Mouse (Mus musculus) heart, embryonic 10.5 days (tissue): Measurements from ENCODE around the gene Klrc1. TPM values are rescaled to one million over a fixed set of nuclear protein-coding genes. Genes with fewer than 3 reads are reported as not detected.
"Not testable (repeated sequence)": the region's sequence is repeated elsewhere in the genome, so short reads cannot be mapped to it uniquely, and the experiment has no call there.

Source experiments
- DNase-seq: peaks from one replicate; pipeline ENCODE4 v3.0.0-alpha.2; 2017; ENCODE audit warnings: low spot score
- H3K27ac ChIP-seq: fragments of 300-500 bp; sonication (generic); 2 replicates; pipeline ENCODE4 v1.5.1; 2016; ENCODE audit warnings: mild to moderate bottlenecking
- H3K27me3 ChIP-seq: fragments of 300-500 bp; sonication (generic); 2 replicates; pipeline ENCODE4 v1.6.1; 2016; ENCODE audit warnings: mild to moderate bottlenecking; ENCODE audit not compliant: poor library complexity, insufficient read depth, severe bottlenecking
- H3K36me3 ChIP-seq: fragments of 300-500 bp; sonication (generic); 2 replicates; pipeline ENCODE4 v1.6.1; 2016; ENCODE audit warnings: mild to moderate bottlenecking, moderate library complexity
- H3K4me1 ChIP-seq: fragments of 300-500 bp; sonication (generic); 2 replicates; pipeline ENCODE4 v1.6.1; 2016; ENCODE audit warnings: mild to moderate bottlenecking
- H3K4me3 ChIP-seq: fragments of 300-500 bp; sonication (generic); 2 replicates; pipeline ENCODE4 v1.5.1; 2016; ENCODE audit warnings: mild to moderate bottlenecking, moderate library complexity
- H3K9me3 ChIP-seq: fragments of 300-500 bp; sonication (generic); 2 replicates; pipeline ENCODE4 v1.6.1; 2016; ENCODE audit warnings: mild to moderate bottlenecking, moderate library complexity
- WGBS: fragments of 180-500 bp; shearing (Covaris S2); methylation state at CpG from one replicate; pipeline ENCODE4 v1.1.7; 2016; 5-methylcytosine and 5-hydroxymethylcytosine counted together
- polyA plus RNA-seq: library from polyadenylated mRNA; unstranded; fragments of >200 nt; fragmentation: Nextera tagmentation; extraction: Ambion mirVana; gene quantifications from 2 replicates; pipeline ENCODE4 v1.2.1, GENCODE M21; 2016

Klrc1 gene
- polyA plus RNA-seq: not detected in 2 replicates

DNA sequence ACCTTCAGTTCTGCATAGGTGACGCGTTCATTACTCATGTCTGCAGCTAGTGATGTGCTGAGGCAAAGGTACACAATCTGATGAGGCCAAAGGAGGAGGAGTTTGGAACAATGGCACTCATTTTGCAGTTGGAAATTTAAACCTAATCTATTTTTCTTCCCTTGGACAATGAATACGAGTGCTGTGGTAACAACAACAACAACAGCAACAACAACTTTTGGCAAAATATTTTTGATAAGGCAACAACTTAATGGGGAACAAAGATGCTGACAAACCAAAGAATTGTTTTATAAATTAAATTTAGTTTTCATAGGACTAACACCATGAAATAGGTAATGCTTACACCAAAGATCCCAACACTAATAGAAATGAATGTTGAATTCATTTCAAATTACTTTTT lies at the start of gene Klrc1:
TSS of gene Klrc1 (minus strand) at position 101 of the 400 bp plus-strand sequence.
- WGBS: 76% methylated on average over 3 of the region's 3 CpGs
- no peak for DNase-seq
- H3K27me3 ChIP-seq: no peaks in the 10 kb centered on the region
- no peaks in the 10 kb centered on the region for H3K36me3 ChIP-seq
- no peak within 1 kb of the TSS for H3K4me3 ChIP-seq
- no peaks in the 10 kb centered on the region for H3K4me1 ChIP-seq
- no peak within 1 kb of the TSS for H3K27ac ChIP-seq
- H3K9me3 ChIP-seq: no peaks in the 10 kb centered on the region

DNA sequence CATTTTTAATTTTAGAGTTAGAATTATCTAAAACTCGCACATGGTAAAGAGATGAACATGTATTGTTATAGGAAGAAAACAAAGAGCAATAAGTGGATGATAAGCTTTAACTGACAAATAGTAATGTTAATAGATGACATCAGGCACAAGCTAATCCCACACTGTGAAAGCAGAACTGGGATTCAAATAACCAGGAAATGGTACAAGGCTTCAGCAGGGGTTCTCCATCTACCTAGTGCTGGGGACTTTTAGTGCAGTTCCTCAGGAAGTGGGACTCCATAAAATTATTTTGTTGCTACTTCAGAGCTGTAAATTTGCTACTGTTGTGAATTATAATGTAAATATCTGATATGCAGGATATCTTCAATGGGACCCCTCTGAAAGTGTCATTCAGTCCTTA lies 48.5 kb upstream of the Klrc1 start:
- DNase-seq: no peak
- H3K36me3 ChIP-seq: no peaks in the 10 kb centered on the region
- H3K4me3 ChIP-seq: no peak overlapping the region
- no peak overlapping the region for H3K27ac ChIP-seq
- H3K9me3 ChIP-seq: no peaks in the 10 kb centered on the region
- no peaks in the 10 kb centered on the region for H3K4me1 ChIP-seq
- WGBS: 77% methylated on average over 1 of the region's 1 CpGs
- no peaks in the 10 kb centered on the region for H3K27me3 ChIP-seq

DNA sequence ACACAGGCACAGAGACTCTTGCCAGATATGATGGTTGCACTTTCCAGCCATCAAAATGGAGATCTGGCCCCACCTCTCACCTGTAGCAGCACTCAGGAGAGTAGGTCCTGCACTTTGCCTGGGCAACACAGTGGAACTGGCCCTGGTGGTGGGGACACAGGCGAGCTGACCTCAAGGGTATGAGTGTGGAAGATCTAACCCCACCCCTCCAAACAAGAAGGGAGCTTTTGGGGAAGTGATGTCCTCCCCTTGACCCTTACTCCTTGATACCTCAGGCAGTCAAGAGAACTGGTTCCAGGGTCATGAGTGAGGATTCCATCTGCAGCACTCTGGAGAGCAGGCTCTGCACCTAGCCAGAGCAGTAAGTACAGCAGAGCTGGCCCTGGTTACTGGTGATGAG lies 42.6 kb upstream of the Klrc1 start:
- no peaks in the 10 kb centered on the region for H3K36me3 ChIP-seq
- no peaks in the 10 kb centered on the region for H3K27me3 ChIP-seq
- no peak overlapping the region for H3K4me3 ChIP-seq
- H3K27ac ChIP-seq: no peak overlapping the region
- no peak for DNase-seq
- no peaks in the 10 kb centered on the region for H3K9me3 ChIP-seq
- H3K4me1 ChIP-seq: no peaks in the 10 kb centered on the region
- 45% methylated on average over 1 of the region's 1 CpGs for WGBS

DNA sequence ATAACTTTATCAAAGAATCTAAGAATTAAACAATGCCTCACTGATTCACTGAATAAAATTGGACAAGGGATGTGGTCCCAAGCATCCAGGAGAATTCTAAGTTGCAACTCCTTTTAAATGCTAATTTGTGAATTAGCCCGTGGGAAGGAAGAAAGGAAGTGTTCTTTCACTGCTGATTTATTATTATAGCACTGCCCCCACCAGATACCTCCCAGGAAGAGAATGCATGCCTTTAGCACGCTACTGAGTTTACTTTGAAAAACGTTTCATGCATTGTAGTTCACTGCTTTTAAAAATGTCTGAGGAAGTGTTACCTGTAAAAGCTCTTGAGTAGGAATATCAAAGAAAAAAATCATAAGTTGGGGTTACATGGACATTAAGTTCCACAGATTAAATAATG lies 41.7 kb upstream of the Klrc1 start:
- no peaks in the 10 kb centered on the region for H3K27me3 ChIP-seq
- H3K4me3 ChIP-seq: no peak overlapping the region
- no peaks in the 10 kb centered on the region for H3K36me3 ChIP-seq
- no peaks in the 10 kb centered on the region for H3K4me1 ChIP-seq
- no peaks in the 10 kb centered on the region for H3K9me3 ChIP-seq
- WGBS: 42% methylated on average over 3 of the region's 3 CpGs
- DNase-seq: no peak
- H3K27ac ChIP-seq: no peak overlapping the region

DNA sequence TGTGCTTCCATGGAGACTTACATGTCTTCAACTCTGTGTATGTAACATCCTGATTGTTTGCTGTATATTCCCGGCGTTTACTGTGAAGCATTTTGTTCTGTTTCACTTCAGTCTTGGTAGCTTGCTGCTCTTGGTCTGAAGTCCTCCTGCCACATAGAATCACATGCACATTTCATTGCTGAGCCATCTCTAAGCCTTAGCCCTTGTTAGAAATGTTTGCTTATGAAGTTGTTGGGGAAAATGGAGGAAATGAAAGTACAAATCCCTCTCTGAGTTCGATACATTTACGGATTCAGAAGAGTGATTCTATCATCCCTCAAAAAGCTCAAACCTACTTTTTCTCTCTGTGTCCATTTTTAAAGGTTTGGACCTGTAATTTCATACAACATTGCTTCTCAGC lies 38.3 kb upstream of the Klrc1 start, which contains the start of gene Klri1:
TSS of gene Klri1 (minus strand) at position 101 of the 400 bp plus-strand sequence.
- H3K27ac ChIP-seq: no peak within 1 kb of the TSS
- WGBS: 81% methylated on average over 4 of the region's 4 CpGs
- no peaks in the 10 kb centered on the region for H3K4me1 ChIP-seq
- DNase-seq: no peak
- no peaks in the 10 kb centered on the region for H3K36me3 ChIP-seq
- no peak within 1 kb of the TSS for H3K4me3 ChIP-seq
- H3K9me3 ChIP-seq: no peaks in the 10 kb centered on the region
- no peaks in the 10 kb centered on the region for H3K27me3 ChIP-seq

DNA sequence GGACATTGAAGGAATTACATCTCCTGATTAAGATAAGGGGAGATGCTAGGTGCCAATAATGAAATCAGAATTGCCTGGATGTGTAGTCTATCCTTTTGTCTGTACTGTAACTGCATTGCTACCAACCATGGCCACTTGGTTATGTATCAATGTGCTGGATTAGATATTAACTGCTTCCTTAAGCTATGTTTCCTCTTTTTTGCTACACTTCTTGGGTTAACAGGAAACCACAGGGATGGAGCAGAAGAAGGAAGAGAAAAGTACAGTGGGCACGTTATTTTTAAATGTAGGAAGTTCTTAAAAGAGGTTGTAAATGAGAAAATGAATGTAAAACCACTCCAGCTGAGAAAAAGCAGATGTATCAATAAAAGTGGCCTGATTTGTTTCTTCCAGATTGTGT lies 34.8 kb upstream of the Klrc1 start:
- no peaks in the 10 kb centered on the region for H3K4me1 ChIP-seq
- H3K27me3 ChIP-seq: no peaks in the 10 kb centered on the region
- H3K9me3 ChIP-seq: no peaks in the 10 kb centered on the region
- no peak for DNase-seq
- no peaks in the 10 kb centered on the region for H3K36me3 ChIP-seq
- no peak overlapping the region for H3K27ac ChIP-seq
- 53% methylated on average over 1 of the region's 1 CpGs for WGBS
- no peak overlapping the region for H3K4me3 ChIP-seq

DNA sequence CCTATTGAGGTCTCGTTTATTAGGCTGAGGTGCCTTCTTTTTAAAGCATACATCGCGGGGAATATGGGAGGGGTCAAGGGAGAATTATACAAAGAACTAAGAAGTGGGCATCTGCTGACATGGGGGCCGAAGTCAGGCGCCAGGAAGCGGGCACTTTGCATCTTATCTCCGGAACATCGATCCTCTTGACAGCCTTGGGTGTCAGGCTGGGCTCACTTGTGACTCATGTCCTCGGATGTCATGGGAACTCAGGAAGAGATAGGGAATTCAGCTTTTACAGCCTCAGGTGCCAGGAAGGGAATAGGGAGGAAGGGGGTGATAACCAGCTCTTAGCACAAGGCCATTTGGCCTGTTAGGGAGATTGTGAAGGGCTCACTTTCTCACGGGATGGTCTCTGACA lies 12.7 kb upstream of the Klrc1 start:
- WGBS: 62% methylated on average over 10 of the region's 10 CpGs
- H3K4me1 ChIP-seq, H3K27ac ChIP-seq, H3K27me3 ChIP-seq, H3K4me3 ChIP-seq, H3K36me3 ChIP-seq, H3K9me3 ChIP-seq, DNase-seq: not testable (repeated sequence)

DNA sequence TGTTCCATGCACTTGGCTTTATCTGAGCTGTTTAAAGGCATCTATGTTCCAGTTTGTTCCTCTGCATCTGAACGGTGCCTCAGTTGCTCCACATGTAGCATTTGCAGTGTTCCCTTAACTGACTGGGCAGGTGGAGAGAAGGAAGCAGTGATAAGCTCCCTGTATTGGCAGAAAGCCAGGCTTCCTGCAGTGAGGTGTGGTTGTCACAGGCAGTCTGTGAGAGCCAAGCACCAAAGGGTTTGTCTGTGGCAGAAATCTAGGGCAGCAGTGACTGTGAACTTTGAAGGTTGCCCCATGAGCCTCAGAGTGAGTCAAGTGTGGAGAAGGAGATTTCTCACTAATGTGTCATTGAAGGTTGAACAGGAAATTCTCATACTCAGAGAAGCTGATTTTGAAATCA lies 1.6 kb upstream of the Klrc1 start:
- no peaks in the 10 kb centered on the region for H3K9me3 ChIP-seq
- DNase-seq: no peak
- no peak overlapping the region for H3K27ac ChIP-seq
- H3K4me1 ChIP-seq: no peaks in the 10 kb centered on the region
- H3K27me3 ChIP-seq: no peaks in the 10 kb centered on the region
- WGBS: 52% methylated on average over 1 of the region's 1 CpGs
- H3K4me3 ChIP-seq: no peak overlapping the region
- no peaks in the 10 kb centered on the region for H3K36me3 ChIP-seq

DNA sequence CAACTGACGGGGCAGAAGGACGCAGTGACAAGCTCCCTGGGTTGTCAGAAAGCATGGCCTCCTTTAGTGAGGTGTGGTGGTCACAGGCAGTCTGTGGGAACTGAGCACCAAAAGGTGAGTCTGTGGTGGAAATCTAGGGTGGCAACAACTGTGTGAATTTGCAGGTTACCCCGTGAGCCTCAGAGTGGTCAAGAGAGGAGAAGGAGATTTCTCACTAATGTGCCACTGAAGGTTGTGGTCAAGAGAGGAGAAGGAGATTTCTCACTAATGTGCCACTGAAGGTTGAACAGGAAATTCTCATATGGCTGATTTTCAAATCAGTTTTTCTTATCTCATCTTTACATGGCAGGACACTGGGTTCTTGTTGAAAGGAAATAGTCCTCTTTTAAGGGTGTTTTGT lies 17.5 kb downstream of the Klrc1 start:
- not testable (repeated sequence) for H3K36me3 ChIP-seq, H3K4me3 ChIP-seq, DNase-seq, H3K9me3 ChIP-seq, H3K4me1 ChIP-seq, H3K27me3 ChIP-seq, H3K27ac ChIP-seq
- no CpG with 5 or more reads among the region's 3 CpGs for WGBS

DNA sequence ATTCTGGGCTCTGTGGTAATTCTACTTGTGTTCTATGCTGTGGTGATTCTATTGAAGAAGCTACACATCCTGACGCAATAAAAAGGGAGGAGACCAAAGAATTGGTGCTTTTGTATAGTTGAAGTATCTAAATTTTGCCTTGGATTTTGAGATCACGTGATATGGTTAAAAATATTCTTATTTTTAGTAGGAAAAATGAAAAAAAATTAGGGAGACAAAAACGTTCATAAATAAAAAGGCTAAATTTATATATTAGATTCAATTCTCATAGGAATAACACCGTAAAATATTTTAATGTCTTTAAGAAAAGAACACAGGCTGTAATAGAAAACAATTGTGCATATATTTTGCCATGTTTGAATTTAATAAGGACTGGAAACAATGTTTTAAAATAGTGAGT lies 18.2 kb downstream of the Klrc1 start, which contains the start of gene Klrc2:
TSS of gene Klrc2 (minus strand) at position 101 of the 400 bp plus-strand sequence.
- H3K27me3 ChIP-seq, H3K9me3 ChIP-seq, H3K36me3 ChIP-seq, H3K27ac ChIP-seq, H3K4me1 ChIP-seq, DNase-seq, H3K4me3 ChIP-seq: not testable (repeated sequence)
- WGBS: 71% methylated on average over 4 of the region's 4 CpGs

DNA sequence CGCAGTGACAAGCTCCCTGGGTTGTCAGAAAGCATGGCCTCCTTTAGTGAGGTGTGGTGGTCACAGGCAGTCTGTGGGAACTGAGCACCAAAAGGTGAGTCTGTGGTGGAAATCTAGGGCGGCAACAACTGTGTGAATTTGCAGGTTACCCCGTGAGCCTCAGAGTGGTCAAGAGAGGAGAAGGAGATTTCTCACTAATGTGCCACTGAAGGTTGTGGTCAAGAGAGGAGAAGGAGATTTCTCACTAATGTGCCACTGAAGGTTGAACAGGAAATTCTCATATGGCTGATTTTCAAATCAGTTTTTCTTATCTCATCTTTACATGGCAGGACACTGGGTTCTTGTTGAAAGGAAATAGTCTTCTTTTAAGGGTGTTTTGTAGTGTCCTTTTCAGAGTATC lies 34.7 kb downstream of the Klrc1 start:
- 71% methylated on average over 1 of the region's 3 CpGs for WGBS
- H3K36me3 ChIP-seq, H3K9me3 ChIP-seq, DNase-seq, H3K27ac ChIP-seq, H3K4me1 ChIP-seq, H3K27me3 ChIP-seq, H3K4me3 ChIP-seq: not testable (repeated sequence)

DNA sequence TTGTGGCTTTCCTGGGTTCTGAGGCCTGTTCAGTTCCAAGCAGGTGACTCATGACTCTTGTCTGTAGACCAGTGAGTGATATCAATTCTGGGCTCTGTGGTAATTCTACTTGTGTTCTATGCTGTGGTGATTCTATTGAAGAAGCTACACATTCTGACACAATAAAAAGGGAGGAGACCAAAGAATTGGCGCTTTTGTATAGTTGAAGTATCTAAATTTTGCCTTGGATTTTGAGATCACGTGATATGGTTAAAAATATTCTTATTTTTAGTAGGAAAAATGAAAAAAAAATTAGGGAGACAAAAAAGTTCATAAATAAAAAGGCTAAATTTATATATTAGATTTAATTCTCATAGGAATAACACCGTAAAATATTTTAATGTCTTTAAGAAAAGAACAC lies 35.5 kb downstream of the Klrc1 start, which contains the start of gene Klrc3:
TSS of gene Klrc3 (minus strand) at position 101 of the 400 bp plus-strand sequence.
- H3K27ac ChIP-seq, DNase-seq, H3K4me3 ChIP-seq, H3K27me3 ChIP-seq, H3K36me3 ChIP-seq, H3K4me1 ChIP-seq, H3K9me3 ChIP-seq: not testable (repeated sequence)
- 76% methylated on average over 3 of the region's 3 CpGs for WGBS

DNA sequence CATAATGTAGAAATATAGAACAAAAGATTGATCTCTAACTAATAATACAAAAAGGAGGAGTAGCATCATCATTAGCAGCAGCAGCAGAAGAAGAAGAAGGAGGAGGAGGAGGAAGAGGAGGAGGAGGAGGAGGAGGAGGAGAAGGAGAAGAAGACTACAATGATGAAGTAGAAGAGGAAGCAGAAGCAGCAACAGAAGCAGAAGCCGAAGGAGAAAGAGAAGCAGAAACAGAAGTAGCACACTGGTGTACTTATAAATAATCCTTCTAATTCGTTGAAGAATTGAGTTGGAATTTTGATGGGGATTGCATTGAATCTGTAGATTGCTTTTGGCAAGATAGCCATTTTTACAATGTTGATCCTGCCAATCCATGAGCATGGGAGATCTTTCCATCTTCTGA lies 47.7 kb downstream of the Klrc1 start:
- H3K27ac ChIP-seq, H3K36me3 ChIP-seq, H3K9me3 ChIP-seq, DNase-seq, H3K27me3 ChIP-seq, H3K4me3 ChIP-seq, H3K4me1 ChIP-seq: not testable (repeated sequence)
- 70% methylated on average over 2 of the region's 2 CpGs for WGBS

DNA sequence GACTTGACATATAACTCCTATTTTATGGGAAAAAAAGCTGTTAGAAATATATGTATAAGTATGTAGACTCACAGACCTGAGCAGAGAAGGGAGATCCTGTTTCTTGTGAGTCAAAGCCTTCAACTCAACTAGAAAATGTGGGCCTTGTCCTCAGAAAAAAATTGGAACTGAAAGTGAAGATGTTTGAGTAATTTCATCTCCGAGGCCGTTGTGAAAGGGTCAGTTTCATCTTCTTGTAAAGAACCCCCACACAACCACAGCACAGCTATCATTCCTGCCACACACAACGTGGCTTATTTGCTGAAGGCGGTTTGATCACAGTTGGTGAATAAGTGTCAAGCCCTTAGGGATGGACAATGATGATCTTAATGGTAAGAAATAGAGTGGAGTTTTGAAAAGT lies 55.0 kb downstream of the Klrc1 start, which contains the start of gene Klrk1:
TSS of gene Klrk1 (minus strand) at position 130 of the 400 bp plus-strand sequence.
- Histone ChIP-seq H3K4me1 (no peaks in the 10 kb centered on the region), H3K9me3 (no peaks in the 10 kb centered on the region), H3K27ac (no peak within 1 kb of the TSS), H3K27me3 (no peaks in the 10 kb centered on the region), H3K36me3 (no peaks in the 10 kb centered on the region), H3K4me3 (no peak within 1 kb of the TSS)
- no peak for DNase-seq
- WGBS: 83% methylated on average over 4 of the region's 4 CpGs
